Mouse (Mus musculus) frontal cortex, adult (tissue): ENCODE results near the gene Olfr633.
A peak's percentile ranks its signal among the peaks of the same experiment; 100 is the strongest.
"Not testable (repeated sequence)": the region's sequence is repeated elsewhere in the genome, so short reads cannot be mapped to it uniquely, and the experiment has no call there.

Source experiments
- ATAC-seq: cut with Nextera tagmentation; 2 replicates; pipeline ENCODE4 v1.9.2; 2017; ENCODE audit warnings: mild to moderate bottlenecking, moderate library complexity, mixed read lengths; ENCODE audit not compliant: low TSS enrichment

The Olfr633 gene

GRCm38 (mm10) chr7:103944137-103944536 lies at the start of gene Olfr633:
Gene Olfr633, plus strand, starts transcription at chr7:103944437.
- no peak for ATAC-seq

- peak; percentile 50; the same call in 1 of the 2 replicates for ATAC-seq
Measured at GRCm38 (mm10) chr7:103903187-103903586, 41.0 kb upstream of the Olfr633 start, which contains the start of gene Olfr65. Gene Olfr65, plus strand, starts transcription at chr7:103903487.

DNA sequence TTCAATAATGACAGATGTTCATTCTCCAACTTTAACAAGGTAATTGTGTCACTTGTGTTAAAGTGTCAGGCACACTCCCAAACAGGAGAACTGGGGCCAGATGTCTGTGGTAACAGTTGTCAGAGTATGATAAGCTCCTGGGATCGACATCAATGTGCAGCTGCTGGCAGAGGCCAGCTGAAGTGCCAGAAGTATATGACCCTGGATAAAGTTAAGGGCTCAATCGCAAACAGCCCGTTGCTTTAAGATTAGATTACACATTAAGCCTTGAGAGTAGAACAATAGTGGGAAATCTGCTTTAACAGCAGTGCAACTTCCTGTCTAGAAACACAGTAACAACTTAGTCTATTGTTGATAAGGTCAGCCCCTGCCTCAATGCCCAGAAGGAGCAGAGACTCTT lies 34.2 kb upstream of the Olfr633 start:
- no peak for ATAC-seq

DNA sequence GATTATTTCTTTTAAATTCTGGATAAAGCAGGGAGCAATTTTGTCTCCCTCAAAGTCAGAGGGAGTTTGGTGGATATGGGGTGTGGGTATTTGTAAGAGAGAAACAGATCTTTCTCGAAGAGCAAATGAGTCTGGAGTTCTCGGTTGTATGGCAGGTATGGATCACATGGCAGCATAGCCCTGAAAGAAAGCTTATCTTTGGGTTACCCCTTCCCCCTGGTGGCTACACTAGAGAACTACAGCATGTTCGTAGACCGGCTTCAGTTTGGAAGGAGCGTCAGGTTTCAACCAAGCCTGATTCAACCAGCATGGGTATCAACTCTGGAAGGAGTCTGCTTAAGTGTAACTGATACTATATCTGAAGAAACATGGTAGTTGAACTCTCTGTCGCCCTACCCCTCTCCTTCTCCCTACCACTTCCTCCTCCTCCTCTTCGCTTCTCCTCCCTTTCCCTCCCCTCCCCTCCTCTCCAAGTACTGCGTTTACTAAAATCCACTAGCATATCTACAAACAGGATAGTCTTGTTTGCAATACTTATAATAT lies 31.2 kb upstream of the Olfr633 start:
- no peak for ATAC-seq

- no peak for ATAC-seq
Measured at GRCm38 (mm10) chr7:103915338-103915737, 28.9 kb upstream of the Olfr633 start.

GRCm38 (mm10) chr7:103928525-103928924 lies 15.7 kb upstream of the Olfr633 start, which contains the start of gene Olfr631:
Gene Olfr631, plus strand, starts transcription at chr7:103928825.
- no peak for ATAC-seq

DNA sequence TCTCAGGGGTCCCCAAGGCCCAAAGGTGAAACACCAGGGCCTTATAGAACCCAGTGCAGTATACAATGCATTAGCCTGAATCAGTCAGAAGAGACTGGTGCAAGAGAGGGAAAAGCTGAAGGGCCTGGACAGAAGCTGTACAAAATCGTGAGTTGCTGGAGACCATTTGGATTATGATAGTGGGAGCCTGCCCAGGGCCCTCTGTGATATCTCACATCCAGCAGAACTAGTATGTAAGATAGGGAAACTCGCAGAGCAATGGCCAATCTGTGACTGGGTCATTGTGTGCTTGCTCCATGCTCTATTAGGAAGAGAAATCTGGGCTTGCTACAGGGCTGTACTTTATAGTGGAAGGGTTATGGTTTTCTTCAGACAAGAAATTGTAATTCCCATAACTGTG lies 10.0 kb upstream of the Olfr633 start, which contains the start of gene Olfr632:
Gene Olfr632 (plus strand): TSS at position 84 of the 400 bp plus-strand sequence.
- ATAC-seq, result no peak

DNA sequence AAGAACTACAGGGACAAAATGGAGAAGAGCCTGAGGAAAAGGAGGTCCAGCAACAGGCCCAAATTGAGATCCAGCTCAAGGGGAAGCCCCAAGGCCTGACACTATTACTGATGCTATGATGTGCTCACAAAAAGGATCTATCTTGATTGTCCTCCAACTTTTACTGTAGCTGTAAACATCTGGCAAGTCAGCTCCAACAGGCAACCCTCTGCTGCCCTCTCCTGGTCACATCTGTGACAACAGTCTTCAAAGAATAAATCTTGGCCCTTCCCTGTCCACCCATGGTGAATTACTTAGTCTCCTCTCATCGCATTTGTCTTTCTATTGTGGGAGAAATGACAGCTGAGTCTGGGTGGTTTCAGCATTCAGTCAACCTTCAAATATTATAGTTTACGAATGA lies 1.5 kb upstream of the Olfr633 start:
- 0 out of 2 replicates have a peak, but pooled peaks have one; percentile 47 for ATAC-seq

DNA sequence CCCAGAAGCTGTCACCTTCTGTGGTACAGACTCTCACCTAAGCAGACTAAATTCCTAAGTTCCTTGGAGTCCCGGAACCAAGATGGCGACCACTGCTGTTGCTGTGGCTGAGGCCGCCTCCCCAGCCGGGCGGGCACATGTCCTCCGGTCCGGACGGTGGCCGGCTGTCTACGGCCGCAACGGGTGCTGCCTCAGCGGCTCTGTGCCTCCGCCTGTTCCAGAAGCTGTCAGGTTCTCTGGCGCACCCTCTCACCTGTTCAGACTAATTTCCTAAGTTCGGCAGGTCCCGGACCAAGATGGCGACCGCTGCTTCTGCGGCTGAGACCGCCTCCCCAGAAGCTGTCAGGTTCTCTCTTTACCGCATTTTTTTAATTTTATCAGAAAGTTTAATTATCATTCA lies 22.6 kb downstream of the Olfr633 start:
- not testable (repeated sequence) for ATAC-seq

DNA sequence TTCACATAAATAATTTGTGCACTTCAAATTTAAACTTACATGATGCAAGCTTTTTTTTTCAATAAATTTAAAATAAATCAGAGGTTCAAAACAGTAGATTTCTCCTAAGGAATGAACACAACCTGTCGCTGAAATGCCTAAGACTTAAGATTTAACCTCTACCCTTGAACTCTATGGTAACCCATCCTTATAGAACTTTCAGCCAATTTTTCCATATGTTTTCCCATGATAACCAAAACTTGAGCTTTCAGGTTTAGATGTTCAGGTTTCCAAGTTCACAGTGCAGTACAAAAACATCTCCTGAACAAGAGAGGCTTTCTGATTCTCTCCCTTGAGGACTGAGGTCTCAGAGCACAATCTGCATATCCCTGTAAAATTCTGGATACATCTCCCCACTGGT lies 26.6 kb downstream of the Olfr633 start, which contains the start of gene Olfr635:
Gene Olfr635 (plus strand): TSS at position 301 of the 400 bp plus-strand sequence.
- no peak for ATAC-seq

DNA sequence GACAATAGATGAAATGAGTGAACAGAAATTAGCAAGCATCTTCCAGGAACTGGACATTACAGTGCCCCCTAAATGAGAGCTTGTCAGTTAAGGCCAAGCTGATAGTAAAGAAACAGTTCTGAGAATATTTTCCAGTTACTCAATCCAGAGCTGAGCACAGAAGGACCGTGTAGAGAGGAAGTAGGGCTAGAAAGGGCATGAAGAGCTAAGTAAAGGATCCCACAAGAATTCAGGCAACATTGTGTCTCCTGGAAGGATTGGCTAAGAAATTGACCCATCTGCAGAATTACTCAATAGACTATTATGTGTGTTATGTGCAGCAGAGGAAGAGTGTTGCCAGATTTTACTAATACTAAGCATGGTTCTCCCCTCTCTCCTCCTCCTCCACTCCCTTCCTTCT lies 27.5 kb downstream of the Olfr633 start:
- no peak for ATAC-seq

DNA sequence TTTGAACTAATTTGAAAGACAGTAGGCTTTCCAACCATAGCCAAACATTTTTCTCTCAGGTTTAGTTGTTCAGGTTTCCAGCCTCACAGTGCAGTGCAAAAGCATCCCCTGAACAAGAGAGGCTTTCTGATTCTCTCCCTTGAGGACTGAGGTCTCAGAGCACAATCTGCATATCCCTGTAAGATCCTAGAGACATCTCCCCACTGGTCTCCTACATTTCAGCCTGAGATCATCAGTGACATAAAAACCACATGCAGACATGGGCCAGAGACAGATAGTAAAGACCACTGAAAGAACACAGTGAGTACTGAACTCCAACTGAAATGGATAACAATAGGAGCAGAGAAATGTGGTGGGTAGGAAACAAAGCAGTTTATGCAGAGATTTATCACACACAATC lies 54.2 kb downstream of the Olfr633 start, which contains the start of gene Olfr638:
Gene Olfr638 (plus strand): TSS at position 301 of the 400 bp plus-strand sequence.
- ATAC-seq, result no peak
